In the genomic region with DNA sequence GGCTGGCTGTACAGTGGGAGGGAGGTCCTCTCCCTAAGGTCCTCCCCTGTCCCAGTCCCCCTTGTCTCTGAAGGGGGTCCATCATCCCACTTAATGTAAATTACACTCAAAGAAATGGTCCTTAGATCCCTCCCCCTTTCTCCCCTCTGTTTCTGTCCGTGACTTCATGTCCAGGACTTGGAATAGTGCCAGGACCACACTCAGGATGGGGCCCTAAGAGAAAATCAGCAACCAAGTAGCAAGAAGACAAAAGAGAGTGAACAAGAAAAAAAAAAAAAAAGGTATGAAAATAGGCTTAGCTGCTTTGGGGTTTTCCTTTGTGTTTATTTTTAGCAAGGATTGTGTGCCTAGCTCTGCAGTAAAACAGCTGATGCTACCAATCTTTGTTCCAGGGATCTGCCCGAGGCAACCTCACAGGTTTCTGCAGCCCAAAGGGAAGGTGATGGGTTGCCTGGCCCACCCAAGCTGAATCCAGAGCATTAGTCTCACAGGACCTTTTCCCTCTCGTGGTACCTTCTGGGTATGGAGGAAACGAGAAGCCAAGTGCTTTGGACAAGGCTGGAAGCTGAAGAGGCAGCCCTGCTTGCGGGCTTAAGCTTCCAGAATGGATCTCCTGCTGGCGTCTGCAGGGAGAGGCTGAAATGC, we compare ENCODE assay signal across 8 mouse cellular contexts. TPM values are rescaled to one million over a fixed set of nuclear protein-coding genes. Genes with fewer than 3 reads are reported as not detected.
DNase-seq lines count a peak whose midpoint lies in the region; ATAC-seq lines count a peak whose summit lies in the region.
"Had no signal": no experiment of that assay in that cellular context is flagged by ENCODE, and none has a peak within 500 bp of the region (broad histone marks: within the 10 kb centered on the region; RNA-seq: fewer than 3 reads in every experiment).

No protein-coding gene starts in this region.

- DNase-seq in heart, adult 9 months (ENCODE audit: low spot score in 2 of 2): no peak
- DNase-seq in retina, embryonic 14.5 days (ENCODE audit: low spot score): no peak

- peak overlapping the region; percentile 27; the same call in 1 of the 2 replicates for H3K27ac ChIP-seq in heart, embryonic 15.5 days
- 0 out of 2 replicates have a peak overlapping the region, but pooled peaks have one; percentile 23 for H3K27ac ChIP-seq in intestine, embryonic 15.5 days
- H3K27ac ChIP-seq in stomach, embryonic 15.5 days: peak overlapping the region; percentile 13; the same call in 1 of the 2 replicates
- H3K27ac ChIP-seq: liver, embryonic 12.5 days had no signal

- H3K27me3 ChIP-seq in heart, embryonic 15.5 days: no peaks in the 10 kb centered on the region
- H3K27me3 ChIP-seq in megakaryocyte, embryonic 14.5 days (replicated peaks): peaks cover 32% of the 10 kb centered on the region
- no peaks in the 10 kb centered on the region for H3K27me3 ChIP-seq in intestine, embryonic 15.5 days (replicated peaks)
- H3K27me3 ChIP-seq in stomach, embryonic 15.5 days (replicated peaks): no peaks in the 10 kb centered on the region

- no peaks in the 10 kb centered on the region for H3K36me3 ChIP-seq in heart, embryonic 15.5 days
- peaks cover 2% of the 10 kb centered on the region for H3K36me3 ChIP-seq in megakaryocyte, embryonic 14.5 days (replicated peaks; ENCODE audit: low read length)
- no peaks in the 10 kb centered on the region for H3K36me3 ChIP-seq in intestine, embryonic 15.5 days
- H3K36me3 ChIP-seq in stomach, embryonic 15.5 days: no peaks in the 10 kb centered on the region
- H3K36me3 ChIP-seq: liver, embryonic 12.5 days had no signal

- H3K4me2 ChIP-seq in heart, embryonic 15.5 days: no peak overlapping the region
- no peak overlapping the region for H3K4me2 ChIP-seq in intestine, embryonic 15.5 days (replicated peaks)
- H3K4me2 ChIP-seq in stomach, embryonic 15.5 days: no peak overlapping the region

- WGBS in heart, embryonic 15.5 days: 43% methylated on average over 6 of the region's 6 CpGs
- WGBS in intestine, embryonic 15.5 days: 56% methylated on average over 6 of the region's 6 CpGs
- WGBS in stomach, embryonic 15.5 days: 47% methylated on average over 6 of the region's 6 CpGs

- H3K9me3 ChIP-seq in heart, embryonic 15.5 days (replicated peaks): no peaks in the 10 kb centered on the region
- peaks cover 17% of the 10 kb centered on the region for H3K9me3 ChIP-seq in megakaryocyte, embryonic 14.5 days
- H3K9me3 ChIP-seq in intestine, embryonic 15.5 days: no peaks in the 10 kb centered on the region
- no peaks in the 10 kb centered on the region for H3K9me3 ChIP-seq in stomach, embryonic 15.5 days

- ATAC-seq in heart, embryonic 15.5 days (replicated peaks; ENCODE audit: insufficient number of reproducible peaks, insufficient read depth, low FRiP score, low read depth): no peak
- no peak for ATAC-seq in megakaryocyte, adult 5-6 weeks (ENCODE audit: poor library complexity, severe bottlenecking)
- ATAC-seq in intestine, embryonic 15.5 days: no peak
- no peak for ATAC-seq in stomach, embryonic 15.5 days (ENCODE audit: insufficient read depth, low FRiP score, low read depth)
- ATAC-seq: liver, embryonic 12.5 days had no signal

- H3K9ac ChIP-seq in heart, embryonic 15.5 days: peak overlapping the region; percentile 25; the same call in 1 of the 2 replicates
- no peak overlapping the region for H3K9ac ChIP-seq in intestine, embryonic 15.5 days
- no peak overlapping the region for H3K9ac ChIP-seq in stomach, embryonic 15.5 days
- H3K9ac ChIP-seq: liver, embryonic 12.5 days had no signal

- peaks cover 35% of the 10 kb centered on the region for H3K4me1 ChIP-seq in heart, embryonic 15.5 days (replicated peaks)
- H3K4me1 ChIP-seq in megakaryocyte, embryonic 14.5 days: peaks cover 64% of the 10 kb centered on the region
- H3K4me1 ChIP-seq in intestine, embryonic 15.5 days (replicated peaks): peaks cover 31% of the 10 kb centered on the region
- peaks cover 18% of the 10 kb centered on the region for H3K4me1 ChIP-seq in stomach, embryonic 15.5 days

- H3K4me3 ChIP-seq in heart, embryonic 15.5 days: no peak overlapping the region
- peak overlapping the region; percentile 54 for H3K4me3 ChIP-seq in megakaryocyte, embryonic 14.5 days (replicated peaks)
- H3K4me3 ChIP-seq in intestine, embryonic 15.5 days (replicated peaks): no peak overlapping the region
- H3K4me3 ChIP-seq in stomach, embryonic 15.5 days (replicated peaks): no peak overlapping the region
- H3K4me3 ChIP-seq: liver, embryonic 12.5 days had no signal

RNA-seq across cellular contexts. Expression of gene H3f3a, which starts 37.8 kb away (rescaled TPM):
- polyA plus RNA-seq in heart, embryonic 15.5 days (2015; fragmentation: Nextera tagmentation; extraction: Ambion mirVana): 1,560 and 1,618 TPM in 2 replicates
- polyA plus RNA-seq in megakaryocyte, embryonic 14.5 days (2012; ENCODE audit: insufficient read depth, low replicate concordance): 752 and 2,061 TPM in 2 replicates
- total RNA-seq in megakaryocyte, adult 5-6 weeks (2015): 3,482 and 3,921 TPM in 2 replicates
- 2,689 and 3,338 TPM in 2 replicates for total RNA-seq in megakaryocyte, adult 5-6 weeks (2017)
- 1,771 and 1,977 TPM in 2 replicates for polyA plus RNA-seq in intestine, embryonic 15.5 days (2015; fragmentation: Nextera tagmentation; extraction: Ambion mirVana)
- polyA plus RNA-seq in stomach, embryonic 15.5 days (2015; fragmentation: Nextera tagmentation; extraction: Ambion mirVana): 1,924 and 2,089 TPM in 2 replicates

RNA-seq across cellular contexts. Expression of gene Acbd3, which starts 50.1 kb away (rescaled TPM):
- polyA plus RNA-seq in heart, embryonic 15.5 days (2015; fragmentation: Nextera tagmentation; extraction: Ambion mirVana): 16.9 and 20.0 TPM in 2 replicates
- 1.4 and 3.6 TPM in 2 replicates for polyA plus RNA-seq in megakaryocyte, embryonic 14.5 days (2012; ENCODE audit: insufficient read depth, low replicate concordance)
- 25.2 and 27.1 TPM in 2 replicates for total RNA-seq in megakaryocyte, adult 5-6 weeks (2015)
- 49.8 and 52.4 TPM in 2 replicates for total RNA-seq in megakaryocyte, adult 5-6 weeks (2017)
- polyA plus RNA-seq in intestine, embryonic 15.5 days (2015; fragmentation: Nextera tagmentation; extraction: Ambion mirVana): 18.8 and 20.0 TPM in 2 replicates
- 23.7 and 23.9 TPM in 2 replicates for polyA plus RNA-seq in stomach, embryonic 15.5 days (2015; fragmentation: Nextera tagmentation; extraction: Ambion mirVana)
